Mouse (Mus musculus) kidney, adult 2 months (tissue): ENCODE measurements at regions not wholly inside any gene's neighbourhood (a gene's known extent, or its start where the extent isn't known, plus 50 kb on each side); places are given as distances from the start of the nearest gene placed in this dataset.
"Not testable (repeated sequence)": the region's sequence is repeated elsewhere in the genome, so short reads cannot be mapped to it uniquely, and the experiment has no call there.

Experiments
- DNase-seq: peaks from one replicate; pipeline ENCODE4 v3.0.0; 2021
- H3K27ac ChIP-seq: fragments of 200-500 bp; 2 replicates; pipeline ENCODE4 v1.5.1; 2012; ENCODE audit warnings: low read depth, low read length, control low read depth, inconsistent platforms; ENCODE audit not compliant: insufficient read depth
- H3K27me3 ChIP-seq: fragments of 200-500 bp; replicated peaks from 2 replicates; pipeline ENCODE4 v1.6.1; 2012; ENCODE audit warnings: mild to moderate bottlenecking, moderate library complexity, low read length, inconsistent platforms; ENCODE audit not compliant: control insufficient read depth, insufficient read depth
- H3K36me3 ChIP-seq: fragments of 200-500 bp; 2 replicates; pipeline ENCODE4 v1.6.1; 2012; ENCODE audit warnings: mild to moderate bottlenecking, moderate library complexity, low read length, inconsistent platforms; ENCODE audit not compliant: control insufficient read depth, insufficient read depth
- H3K4me1 ChIP-seq: fragments of 200-500 bp; 2 replicates; pipeline ENCODE4 v1.6.1; 2011; ENCODE audit warnings: low read length; ENCODE audit not compliant: control insufficient read depth, insufficient read depth
- H3K4me3 ChIP-seq: fragments of 200-500 bp; 2 replicates; pipeline ENCODE4 v1.5.1; 2011; ENCODE audit warnings: mild to moderate bottlenecking, low read depth, low read length, control low read depth; ENCODE audit not compliant: insufficient read depth
- CTCF ChIP-seq: fragments of 200-500 bp; conservative IDR thresholded peaks from 2 replicates; pipeline ENCODE4 v1.5.1; 2011; ENCODE audit warnings: low read depth, mild to moderate bottlenecking, control low read depth, low read length, moderate library complexity, mixed read lengths; ENCODE audit not compliant: insufficient read depth, insufficient read length
- POLR2A ChIP-seq: fragments of 200-500 bp; IDR thresholded peaks from one replicate; pipeline ENCODE4 v1.6.1; 2011; ENCODE audit warnings: low read depth, low read length, control low read depth
- WGBS: fragments of 180-500 bp; shearing (Covaris S2); methylation state at CpG from one replicate; pipeline ENCODE4 v1.1.7; 2018; 5-methylcytosine and 5-hydroxymethylcytosine counted together

GRCm38 (mm10) chr4:35300848-35301247, 74.9 kb upstream of the C9orf72 start:
- DNase-seq: no peak
- Histone ChIP-seq H3K27me3 (no peaks in the 10 kb centered on the region), H3K27ac (no peak overlapping the region), H3K4me1 (no peaks in the 10 kb centered on the region), H3K4me3 (no peak overlapping the region), H3K36me3 (no peaks in the 10 kb centered on the region)
- 17% methylated on average over 2 of the region's 2 CpGs for WGBS
- no peak for TF ChIP-seq POLR2A
- TF ChIP-seq CTCF: no peak

GRCm38 (mm10) chr4:35300374-35300773, 74.4 kb upstream of the C9orf72 start:
- 76% methylated on average over 4 of the region's 4 CpGs for WGBS
- DNase-seq, H3K27ac ChIP-seq, H3K4me1 ChIP-seq, H3K36me3 ChIP-seq, H3K27me3 ChIP-seq, H3K4me3 ChIP-seq: not testable (repeated sequence)

GRCm38 (mm10) chr4:35284611-35285010, 58.6 kb upstream of the C9orf72 start:
- H3K27ac ChIP-seq: no peak overlapping the region
- H3K36me3 ChIP-seq: no peaks in the 10 kb centered on the region
- no peaks in the 10 kb centered on the region for H3K27me3 ChIP-seq
- no peaks in the 10 kb centered on the region for H3K4me1 ChIP-seq
- DNase-seq: no peak
- no peak overlapping the region for H3K4me3 ChIP-seq
- TF ChIP-seq POLR2A: no peak
- no peak for TF ChIP-seq CTCF
